Mouse (Mus musculus): ENCODE data around the gene Lrrc10b. TPM values are rescaled to one million over a fixed set of nuclear protein-coding genes. Genes with fewer than 3 reads are reported as not detected.

Lrrc10b gene
- 0.98 and 1.5 TPM in 2 replicates for polyA plus RNA-seq (2015; fragmentation: Nextera tagmentation; extraction: Ambion mirVana)

DNA sequence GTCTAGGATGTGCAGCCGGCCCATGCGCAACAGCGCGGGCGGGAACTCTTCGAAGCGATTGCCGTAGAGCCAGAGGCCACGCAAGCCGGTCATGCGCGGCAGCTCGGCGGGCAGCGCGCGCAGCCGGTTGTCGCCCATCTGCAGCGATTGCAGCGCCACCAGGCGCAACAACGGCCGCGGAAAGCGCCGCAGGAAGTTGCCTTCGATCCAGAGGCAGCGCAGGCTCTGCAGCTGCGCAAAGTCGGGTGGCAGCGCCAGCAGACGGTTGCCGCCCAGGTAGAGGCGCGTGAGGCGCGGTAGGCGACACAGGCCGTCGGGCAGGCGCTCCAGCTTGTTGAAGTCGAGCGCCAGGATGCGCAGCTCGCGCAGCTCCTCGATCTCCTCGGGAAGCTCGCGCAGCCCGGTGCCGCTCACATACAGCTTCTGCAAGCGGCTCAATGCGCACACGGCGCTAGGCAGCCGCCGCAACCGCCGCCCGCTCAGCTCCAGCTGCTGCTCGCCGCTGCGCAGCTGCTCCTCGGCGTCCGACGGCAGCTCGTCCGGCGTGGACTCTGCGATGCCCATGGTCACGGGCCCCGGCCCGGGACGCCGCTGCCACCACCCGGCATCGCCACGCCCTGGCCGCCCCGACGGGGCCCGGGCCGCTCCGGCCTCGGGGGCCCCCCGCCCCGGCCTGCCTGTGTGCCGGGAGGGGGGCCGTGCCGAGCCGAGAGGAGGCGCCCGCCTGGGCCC lies at the start of gene Lrrc10b:
Lrrc10b (minus strand) TSS at position 722 of the 732 bp plus-strand sequence.
- Histone ChIP-seq H3K4me2 (peak within 1 kb of the TSS; percentile 91), H3K9me3 (no peaks in the 10 kb centered on the region), H3K4me1 (replicated peaks) (peaks cover 24% of the 10 kb centered on the region), H3K27ac (replicated peaks) (peak within 1 kb of the TSS; percentile 71), H3K9ac (peak within 1 kb of the TSS; percentile 44), H3K4me3 (peak within 1 kb of the TSS; percentile 55), H3K27me3 (peaks cover 55% of the 10 kb centered on the region), H3K36me3 (no peaks in the 10 kb centered on the region)
- ATAC-seq (ENCODE audit: low FRiP score, low read depth), result peak; percentile 74
- under 1% methylated on average over 79 of the region's 96 CpGs for WGBS

DNA sequence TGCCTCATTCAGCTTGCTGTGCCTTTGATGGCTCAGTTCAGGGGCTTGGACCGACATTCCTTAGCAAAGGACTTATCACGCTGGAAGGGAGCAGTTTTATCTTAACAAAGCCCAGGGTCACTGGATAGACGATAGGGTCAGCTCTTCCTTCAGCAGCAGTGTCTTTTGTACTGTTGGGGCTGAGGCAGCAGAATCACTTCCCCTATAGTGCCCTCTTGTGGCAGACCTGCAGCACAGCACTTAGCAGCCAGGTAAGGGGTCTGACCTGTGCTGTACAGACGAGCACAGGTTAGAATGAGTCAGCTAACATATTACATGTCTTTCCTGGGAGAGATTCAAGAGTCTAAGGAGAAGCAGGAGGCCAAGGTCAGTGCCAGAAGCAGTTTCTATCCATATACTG lies 45.3 kb upstream of the Lrrc10b start:
- Histone ChIP-seq H3K9ac (no peak overlapping the region), H3K4me1 (replicated peaks) (no peaks in the 10 kb centered on the region), H3K4me3 (no peak overlapping the region), H3K9me3 (no peaks in the 10 kb centered on the region), H3K27me3 (no peaks in the 10 kb centered on the region), H3K36me3 (peaks cover 27% of the 10 kb centered on the region), H3K27ac (replicated peaks) (no peak overlapping the region), H3K4me2 (no peak overlapping the region)
- peak; percentile 78 for ATAC-seq (ENCODE audit: low FRiP score, low read depth)
- 3% methylated on average over 4 of the region's 4 CpGs for WGBS

DNA sequence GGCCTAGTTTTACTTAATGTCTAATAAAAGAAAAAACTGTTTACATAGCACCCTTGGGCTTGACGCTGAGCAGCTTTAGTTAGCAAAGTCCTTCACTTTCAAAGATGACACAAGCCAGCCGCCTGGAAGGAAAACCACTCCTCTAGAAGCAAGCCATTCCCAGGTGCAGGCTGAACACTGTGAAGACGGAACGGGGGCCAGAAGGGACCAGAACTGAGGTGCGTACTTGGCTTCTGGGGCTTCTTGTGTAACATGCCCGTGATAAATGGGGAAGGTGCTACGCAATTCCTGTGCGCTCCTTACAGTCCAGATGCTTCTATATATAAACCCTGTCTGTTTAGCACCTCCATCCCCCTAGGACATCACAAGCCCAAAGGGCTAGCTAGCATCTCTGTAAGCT lies 43.3 kb upstream of the Lrrc10b start:
- H3K27ac ChIP-seq (replicated peaks), result no peak overlapping the region
- H3K36me3 ChIP-seq, result peaks cover 27% of the 10 kb centered on the region
- no peaks in the 10 kb centered on the region for H3K27me3 ChIP-seq
- no peak overlapping the region for H3K9ac ChIP-seq
- no peak for ATAC-seq (ENCODE audit: low FRiP score, low read depth)
- no peak overlapping the region for H3K4me3 ChIP-seq
- H3K9me3 ChIP-seq, result no peaks in the 10 kb centered on the region
- 95% methylated on average over 8 of the region's 8 CpGs for WGBS
- peaks cover 2% of the 10 kb centered on the region; the same call in 1 of the 2 replicates for H3K4me1 ChIP-seq (replicated peaks)
- H3K4me2 ChIP-seq, result no peak overlapping the region

DNA sequence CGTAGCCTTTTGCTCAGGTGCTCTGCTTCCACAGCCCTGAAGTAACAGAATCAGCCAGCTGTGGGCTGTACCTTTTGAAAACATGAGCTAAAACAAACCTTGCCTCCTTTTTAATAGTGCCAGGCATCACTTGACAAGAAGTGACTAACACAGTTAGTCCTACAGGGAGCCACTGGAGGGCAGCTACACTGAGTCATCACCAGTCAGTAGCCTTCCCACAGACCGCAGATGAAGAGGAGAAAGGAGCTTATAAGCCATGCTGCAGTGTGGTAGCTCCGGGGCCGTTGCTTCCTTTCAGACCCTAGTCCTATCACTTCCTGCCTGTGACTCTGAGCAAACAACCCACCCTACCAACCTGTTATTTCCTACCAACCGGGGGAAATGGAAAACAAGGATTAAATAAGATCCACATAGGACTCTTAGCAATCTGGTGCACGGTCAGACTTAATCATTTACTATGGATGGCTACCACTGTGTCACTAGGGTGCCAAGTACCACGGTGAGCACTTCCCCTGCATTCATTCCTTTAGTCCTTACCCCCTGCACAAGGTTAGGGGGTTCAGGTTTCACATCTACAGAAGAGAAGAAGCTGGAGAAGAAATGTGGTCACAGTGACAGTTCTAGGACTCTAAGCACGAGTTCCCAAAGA lies 40.4 kb upstream of the Lrrc10b start:
- Histone ChIP-seq H3K4me1 (replicated peaks) (peaks cover 2% of the 10 kb centered on the region; the same call in 1 of the 2 replicates), H3K36me3 (peaks cover 16% of the 10 kb centered on the region; the same call in 1 of the 2 replicates), H3K9me3 (no peaks in the 10 kb centered on the region), H3K9ac (no peak overlapping the region), H3K27me3 (no peaks in the 10 kb centered on the region), H3K4me2 (no peak overlapping the region), H3K27ac (replicated peaks) (0 out of 2 replicates have a peak overlapping the region, but pooled peaks have one; percentile 32), H3K4me3 (no peak overlapping the region)
- 55% methylated on average over 8 of the region's 8 CpGs for WGBS
- no peak for ATAC-seq (ENCODE audit: low FRiP score, low read depth)

DNA sequence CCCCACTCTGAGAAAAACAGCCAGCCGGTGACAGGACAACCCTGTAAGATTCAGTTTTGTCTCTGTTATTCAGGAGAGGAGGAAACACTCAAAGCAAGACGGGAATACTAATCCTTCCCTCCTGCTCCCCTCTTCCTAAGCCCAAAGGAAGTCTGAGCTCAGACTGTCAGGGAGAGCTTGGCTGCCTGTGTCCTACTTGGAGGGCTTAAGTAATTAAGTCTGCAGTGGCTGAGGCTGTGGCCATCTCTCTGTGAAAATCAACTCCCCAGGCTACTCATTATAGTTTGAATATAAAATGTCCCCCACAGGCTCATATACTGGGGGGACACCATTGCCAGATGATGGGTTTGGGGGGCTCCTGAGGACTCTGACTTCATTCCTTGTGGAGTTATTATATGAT lies 39.7 kb upstream of the Lrrc10b start:
- Histone ChIP-seq H3K36me3 (peaks cover 14% of the 10 kb centered on the region; the same call in 1 of the 2 replicates), H3K9ac (no peak overlapping the region), H3K9me3 (no peaks in the 10 kb centered on the region), H3K4me2 (no peak overlapping the region), H3K27ac (replicated peaks) (peak overlapping the region; percentile 32; the same call in 1 of the 2 replicates), H3K4me1 (replicated peaks) (peaks cover 2% of the 10 kb centered on the region; the same call in 1 of the 2 replicates), H3K4me3 (no peak overlapping the region), H3K27me3 (no peaks in the 10 kb centered on the region)
- ATAC-seq (ENCODE audit: low FRiP score, low read depth), result no peak
- WGBS, result 65% methylated on average over 2 of the region's 2 CpGs

DNA sequence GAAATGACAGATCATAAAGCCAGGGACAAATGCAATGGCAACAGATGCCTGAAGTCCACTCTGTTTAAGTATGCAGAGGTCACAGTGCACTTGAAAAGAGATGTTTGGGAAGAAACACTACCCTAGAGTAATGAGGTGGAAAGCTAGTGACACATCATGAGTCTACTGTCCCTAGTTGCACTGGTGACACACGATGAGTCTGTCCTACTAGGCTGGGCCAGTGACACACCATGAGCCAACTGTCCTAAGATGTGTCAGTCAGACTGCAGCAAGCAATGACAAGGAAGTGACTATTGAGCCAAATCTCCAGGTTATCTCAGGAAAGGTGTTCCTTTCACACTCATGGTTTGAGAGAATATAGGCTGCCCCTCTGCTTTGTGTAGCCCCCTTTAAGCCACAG lies 38.4 kb upstream of the Lrrc10b start:
- Histone ChIP-seq H3K27me3 (no peaks in the 10 kb centered on the region), H3K4me3 (no peak overlapping the region), H3K9ac (no peak overlapping the region), H3K9me3 (no peaks in the 10 kb centered on the region), H3K4me1 (replicated peaks) (peaks cover 2% of the 10 kb centered on the region; the same call in 1 of the 2 replicates), H3K36me3 (peaks cover 8% of the 10 kb centered on the region; the same call in 1 of the 2 replicates), H3K4me2 (no peak overlapping the region), H3K27ac (replicated peaks) (no peak overlapping the region)
- ATAC-seq (ENCODE audit: low FRiP score, low read depth), result no peak
- 84% methylated on average over 1 of the region's 1 CpGs for WGBS

DNA sequence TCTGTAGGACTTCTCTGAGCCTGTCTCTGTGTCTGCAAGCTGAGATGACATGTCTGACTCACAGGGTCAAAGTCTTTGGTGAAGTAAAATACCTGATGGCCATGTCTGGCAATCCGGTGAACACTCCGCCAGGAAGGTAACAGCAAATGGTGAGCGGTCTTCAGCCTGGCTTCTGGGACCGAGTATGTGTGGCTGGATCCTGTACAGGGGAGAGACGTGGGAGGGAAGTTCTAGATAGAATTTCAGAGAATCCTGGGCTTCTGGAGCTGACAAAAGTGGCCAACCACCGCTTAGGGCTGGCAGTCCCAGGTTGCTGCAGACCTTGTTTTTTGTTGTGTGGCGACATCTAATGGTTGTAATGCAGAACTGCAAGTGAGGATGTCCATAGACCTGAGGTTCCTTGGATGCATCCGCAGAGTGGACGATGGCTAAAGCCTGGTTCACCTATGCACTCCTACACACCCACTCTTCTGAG lies 29.0 kb upstream of the Lrrc10b start:
- H3K36me3 ChIP-seq, result no peaks in the 10 kb centered on the region
- no peak overlapping the region for H3K4me3 ChIP-seq
- no peak overlapping the region for H3K27ac ChIP-seq (replicated peaks)
- no peaks in the 10 kb centered on the region for H3K9me3 ChIP-seq
- WGBS, result 24% methylated on average over 9 of the region's 9 CpGs
- ATAC-seq (ENCODE audit: low FRiP score, low read depth), result peak; percentile 86
- H3K9ac ChIP-seq, result no peak overlapping the region
- H3K27me3 ChIP-seq, result peaks cover 7% of the 10 kb centered on the region; the same call in 1 of the 2 replicates
- H3K4me1 ChIP-seq (replicated peaks), result peaks cover 14% of the 10 kb centered on the region
- H3K4me2 ChIP-seq, result no peak overlapping the region

DNA sequence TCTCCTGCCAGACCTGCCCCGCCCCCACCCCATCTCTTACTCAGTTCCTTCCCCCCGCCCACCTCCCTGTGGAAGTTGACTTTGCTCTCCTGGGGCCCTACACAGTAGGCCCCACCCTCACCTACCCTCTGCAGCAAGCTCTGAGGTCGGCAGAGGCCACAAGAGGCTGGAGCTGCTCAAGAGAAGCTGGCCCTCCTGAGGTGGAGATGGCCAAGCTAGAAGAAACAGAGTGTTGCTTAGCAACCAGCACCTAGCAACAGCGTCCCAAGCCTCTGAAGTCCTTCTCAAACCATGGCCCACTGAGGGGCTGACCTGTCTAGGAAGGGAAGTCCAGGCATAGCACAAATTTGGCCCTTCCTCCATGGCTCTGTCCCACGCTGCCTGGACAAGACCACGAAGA lies 25.4 kb upstream of the Lrrc10b start, which contains the start of gene Ppp1r32:
Ppp1r32 (minus strand) TSS at position 226 of the 400 bp plus-strand sequence.
- Histone ChIP-seq H3K27ac (replicated peaks) (no peak within 1 kb of the TSS), H3K4me2 (no peak within 1 kb of the TSS)
- peak; percentile 65; the same call in 1 of the 2 replicates for ATAC-seq (ENCODE audit: low FRiP score, low read depth)

DNA sequence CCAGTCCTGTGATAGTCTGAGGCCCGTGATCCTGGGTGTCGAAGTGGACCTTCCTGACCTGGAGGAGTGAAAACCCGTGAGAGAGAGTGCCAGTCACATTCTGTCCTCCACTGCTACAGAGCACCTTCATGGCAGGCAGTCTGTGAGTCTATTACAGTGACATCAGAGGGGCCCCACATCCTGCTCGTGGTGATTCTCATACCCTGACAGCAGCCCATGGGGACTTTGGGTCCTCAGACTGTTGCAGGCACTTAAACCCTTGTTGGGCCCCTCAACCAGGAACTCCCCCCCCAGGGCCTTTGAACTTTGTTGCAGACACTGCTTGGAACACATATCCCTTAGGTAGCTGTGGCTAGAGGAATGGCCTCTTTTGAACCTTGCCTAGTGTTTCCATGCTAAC lies 22.3 kb upstream of the Lrrc10b start:
- Histone ChIP-seq H3K27ac (replicated peaks) (no peak overlapping the region), H3K9me3 (no peaks in the 10 kb centered on the region), H3K27me3 (no peaks in the 10 kb centered on the region), H3K9ac (no peak overlapping the region), H3K4me3 (no peak overlapping the region), H3K36me3 (no peaks in the 10 kb centered on the region), H3K4me1 (replicated peaks) (peaks cover 11% of the 10 kb centered on the region), H3K4me2 (no peak overlapping the region)
- WGBS, result 82% methylated on average over 4 of the region's 4 CpGs
- ATAC-seq (ENCODE audit: low FRiP score, low read depth), result no peak

More for the DNA sequence above, 25.4 kb upstream of the Lrrc10b start, which contains the start of gene Ppp1r32:
- Histone ChIP-seq H3K36me3 (no peaks in the 10 kb centered on the region), H3K9ac (no peak within 1 kb of the TSS), H3K9me3 (no peaks in the 10 kb centered on the region), H3K4me3 (no peak within 1 kb of the TSS), H3K27me3 (peaks cover 7% of the 10 kb centered on the region; the same call in 1 of the 2 replicates), H3K4me1 (replicated peaks) (peaks cover 14% of the 10 kb centered on the region)
- WGBS, result 18% methylated on average over 6 of the region's 6 CpGs

DNA sequence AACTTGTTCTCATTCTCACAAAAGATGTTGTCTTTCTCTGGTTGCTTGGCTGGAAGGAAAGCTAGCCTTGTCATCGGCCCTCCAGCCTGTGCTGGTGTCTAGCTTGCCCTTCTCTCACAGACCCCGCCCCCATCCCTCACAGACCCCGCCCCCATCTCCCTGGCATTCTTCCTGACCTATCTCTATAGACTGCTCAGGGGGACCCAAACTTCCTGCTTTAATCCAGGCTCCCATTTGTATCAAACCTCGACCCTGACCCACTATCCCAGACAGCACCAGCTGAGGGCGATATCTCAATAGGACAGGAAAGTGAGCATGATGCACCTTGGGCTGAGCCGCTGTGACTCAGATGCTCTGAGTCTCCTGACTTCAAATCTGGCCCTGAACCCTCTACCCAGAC lies 16.5 kb upstream of the Lrrc10b start:
- ATAC-seq (ENCODE audit: low FRiP score, low read depth), result no peak
- no peaks in the 10 kb centered on the region for H3K9me3 ChIP-seq
- H3K27me3 ChIP-seq, result no peaks in the 10 kb centered on the region
- H3K36me3 ChIP-seq, result no peaks in the 10 kb centered on the region
- no peak overlapping the region for H3K4me2 ChIP-seq
- no peaks in the 10 kb centered on the region for H3K4me1 ChIP-seq (replicated peaks)
- no peak overlapping the region for H3K27ac ChIP-seq (replicated peaks)
- 17% methylated on average over 6 of the region's 6 CpGs for WGBS
- H3K4me3 ChIP-seq, result no peak overlapping the region
- H3K9ac ChIP-seq, result no peak overlapping the region

DNA sequence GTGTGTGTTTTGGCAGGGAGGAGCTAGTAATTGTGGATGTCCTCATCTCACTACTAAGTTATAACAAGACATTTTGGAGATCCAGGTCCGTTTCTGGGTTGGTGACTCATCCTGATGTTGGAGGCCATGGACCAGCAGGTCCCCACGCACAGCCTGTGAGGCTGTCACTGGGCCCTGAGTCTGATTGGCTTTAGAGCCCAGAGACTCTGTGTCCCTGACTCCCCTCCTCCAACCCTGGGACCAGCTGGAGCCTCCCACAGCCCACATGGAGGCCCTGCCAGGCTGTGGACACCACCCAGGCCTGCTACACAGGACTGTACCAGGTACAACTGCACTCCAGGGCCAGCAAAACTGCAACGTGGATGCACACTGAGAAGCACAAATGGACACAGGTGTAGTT lies 15.7 kb upstream of the Lrrc10b start:
- ATAC-seq (ENCODE audit: low FRiP score, low read depth), result no peak
- Histone ChIP-seq H3K36me3 (no peaks in the 10 kb centered on the region), H3K4me3 (no peak overlapping the region), H3K27ac (replicated peaks) (no peak overlapping the region), H3K27me3 (no peaks in the 10 kb centered on the region), H3K9ac (no peak overlapping the region), H3K4me2 (no peak overlapping the region), H3K9me3 (no peaks in the 10 kb centered on the region), H3K4me1 (replicated peaks) (no peaks in the 10 kb centered on the region)
- WGBS, result 78% methylated on average over 3 of the region's 3 CpGs

DNA sequence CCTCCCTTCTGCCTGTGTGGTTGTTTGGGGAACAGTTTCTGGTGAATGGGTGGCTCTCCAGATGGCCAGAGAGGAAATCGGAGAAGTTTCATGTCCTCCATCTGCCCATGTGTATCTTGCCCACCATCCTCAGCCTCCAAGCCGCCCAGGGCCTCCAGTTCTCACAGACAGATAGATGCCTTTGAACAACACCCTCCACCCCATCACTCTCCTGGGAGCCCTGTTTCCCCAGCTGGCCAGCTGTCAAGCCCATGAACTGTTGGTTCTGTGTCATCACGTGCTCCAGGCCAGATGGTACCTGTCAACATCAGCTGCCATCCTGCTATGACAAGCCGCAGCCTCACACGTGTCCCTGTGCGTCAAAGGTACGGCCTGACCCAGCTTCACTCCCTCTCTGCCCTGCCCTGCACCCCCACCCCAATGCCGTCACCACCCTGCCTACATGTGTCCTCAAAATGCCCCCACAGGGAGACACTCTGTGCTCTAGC lies 11.9 kb upstream of the Lrrc10b start:
- 58% methylated on average over 8 of the region's 8 CpGs for WGBS
- H3K9ac ChIP-seq, result no peak overlapping the region
- H3K27ac ChIP-seq (replicated peaks), result no peak overlapping the region
- no peaks in the 10 kb centered on the region for H3K36me3 ChIP-seq
- H3K4me2 ChIP-seq, result no peak overlapping the region
- 0 out of 2 replicates have a peak, but pooled peaks have one; percentile 23 for ATAC-seq (ENCODE audit: low FRiP score, low read depth)
- no peaks in the 10 kb centered on the region for H3K4me1 ChIP-seq (replicated peaks)
- no peaks in the 10 kb centered on the region for H3K9me3 ChIP-seq
- no peak overlapping the region for H3K4me3 ChIP-seq
- no peaks in the 10 kb centered on the region for H3K27me3 ChIP-seq

Measured in hindbrain, embryonic 15.5 days (tissue).